Mouse (Mus musculus) forebrain, embryonic 14.5 days (tissue): ENCODE measurements at regions not wholly inside any gene's neighbourhood (a gene's known extent, or its start where the extent isn't known, plus 50 kb on each side); places are given as distances from the start of the nearest gene placed in this dataset.
A peak's percentile ranks its signal among the peaks of the same experiment; 100 is the strongest.

Source experiments
- ATAC-seq: fragments of 200-750 bp; cut with Nextera tagmentation; 2 replicates; pipeline ENCODE4 v1.8.0; 2017; ENCODE audit warnings: mild to moderate bottlenecking, moderate library complexity
- DNase-seq: peaks from one replicate; pipeline ENCODE4 v3.0.0-alpha.2; 2015; ENCODE audit warnings: low spot score
- H3K27ac ChIP-seq: fragments of 300-500 bp; sonication (generic); 2 replicates; pipeline ENCODE4 v1.5.1; 2014; ENCODE audit warnings: low read depth, mild to moderate bottlenecking, control low read depth, low read length, moderate library complexity
- H3K27me3 ChIP-seq: fragments of 300-500 bp; sonication (generic); replicated peaks from 2 replicates; pipeline ENCODE4 v1.6.1; 2014; ENCODE audit warnings: low read length, control low read depth, mixed read lengths; ENCODE audit not compliant: control insufficient read depth, insufficient read depth
- H3K36me3 ChIP-seq: fragments of 300-500 bp; sonication (generic); 2 replicates; pipeline ENCODE4 v1.6.1; 2014; ENCODE audit warnings: low read length, control low read depth; ENCODE audit not compliant: control insufficient read depth, insufficient read depth
- H3K4me1 ChIP-seq: fragments of 300-500 bp; sonication (generic); 2 replicates; pipeline ENCODE4 v1.6.1; 2014; ENCODE audit warnings: antibody characterized with exemption, low read length, control low read depth; ENCODE audit not compliant: control insufficient read depth, insufficient read depth
- H3K4me2 ChIP-seq: fragments of 300-500 bp; sonication (generic); 2 replicates; pipeline ENCODE4 v1.6.1; 2014; ENCODE audit warnings: mild to moderate bottlenecking, control low read depth, low read length
- H3K4me3 ChIP-seq: fragments of 300-500 bp; sonication (generic); 2 replicates; pipeline ENCODE4 v1.5.1; 2014; ENCODE audit warnings: low read depth, low read length, control low read depth
- H3K9ac ChIP-seq: fragments of 300-500 bp; sonication (generic); 2 replicates; pipeline ENCODE4 v1.6.1; 2014; ENCODE audit warnings: mild to moderate bottlenecking, low read length, control low read depth, moderate library complexity
- H3K9me3 ChIP-seq: fragments of 300-500 bp; sonication (generic); replicated peaks from 2 replicates; pipeline ENCODE4 v1.6.1; 2016; ENCODE audit warnings: low read length, control low read depth, mixed read lengths; ENCODE audit not compliant: control insufficient read depth
- WGBS: fragments of 180-500 bp; shearing (Covaris S2); extraction: QIAGEN DNeasy Blood & Tissue Kit; methylation state at CpG from one replicate; pipeline ENCODE4 v1.1.7; 2014; 5-methylcytosine and 5-hydroxymethylcytosine counted together

DNA sequence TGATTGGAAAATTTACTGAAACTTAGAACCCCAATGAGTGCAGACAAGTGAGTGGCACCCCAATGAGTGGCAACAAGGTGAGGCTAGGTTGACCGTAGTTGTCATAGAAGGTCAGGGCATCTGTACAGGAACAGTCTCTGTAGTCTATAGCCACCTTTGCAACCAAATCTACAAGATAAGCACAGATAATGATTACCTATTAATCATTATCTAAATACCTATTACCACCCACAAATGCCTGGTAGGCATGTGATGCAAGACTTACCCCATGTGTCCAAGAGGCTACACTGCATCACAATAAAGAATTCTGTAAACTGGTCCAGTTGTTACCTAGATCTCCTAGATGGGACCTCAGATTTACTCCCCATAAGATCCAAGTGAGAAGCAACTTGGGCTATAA lies 778.7 kb downstream of the Cntnap5b start:
- Histone ChIP-seq H3K27me3 (no peaks in the 10 kb centered on the region), H3K4me2 (no peak overlapping the region), H3K27ac (no peak overlapping the region), H3K9ac (no peak overlapping the region), H3K9me3 (no peaks in the 10 kb centered on the region), H3K4me3 (no peak overlapping the region), H3K4me1 (no peaks in the 10 kb centered on the region), H3K36me3 (no peaks in the 10 kb centered on the region)
- DNase-seq (no peak), ATAC-seq (no peak)
- WGBS = 96% methylated on average over 1 of the region's 1 CpGs

DNA sequence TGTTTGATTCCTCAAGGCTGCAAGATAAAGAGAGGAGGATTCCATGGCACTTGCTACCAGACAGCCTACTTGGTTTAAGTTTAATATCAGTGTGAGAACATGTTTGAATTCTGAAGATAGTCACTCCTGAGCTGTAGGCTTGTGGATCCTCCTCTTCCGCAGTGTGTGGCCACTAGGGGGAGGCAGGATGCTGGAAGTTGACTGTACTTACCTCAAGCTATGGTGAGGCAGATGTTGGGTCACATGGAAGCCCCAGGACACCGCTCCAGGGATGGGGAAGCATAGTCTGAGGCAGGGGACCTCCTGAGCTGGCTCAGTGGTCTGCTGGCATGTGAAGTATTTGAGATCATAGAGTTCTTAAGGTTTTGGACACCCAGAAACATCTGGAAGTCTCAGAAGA lies 784.4 kb downstream of the Cntnap5b start:
- peak; percentile 13 for DNase-seq
- ATAC-seq = no peak
- H3K27ac ChIP-seq = no peak overlapping the region
- H3K4me3 ChIP-seq = no peak overlapping the region
- H3K9me3 ChIP-seq = no peaks in the 10 kb centered on the region
- no peak overlapping the region for H3K9ac ChIP-seq
- H3K27me3 ChIP-seq = no peaks in the 10 kb centered on the region
- H3K4me1 ChIP-seq = no peaks in the 10 kb centered on the region
- no peak overlapping the region for H3K4me2 ChIP-seq
- 29% methylated on average over 2 of the region's 2 CpGs for WGBS
- no peaks in the 10 kb centered on the region for H3K36me3 ChIP-seq
